Mouse (Mus musculus) heart, adult 18-20 months (tissue): ENCODE measurements around the gene Glp2r. TPM values are rescaled to one million over a fixed set of nuclear protein-coding genes. Genes with fewer than 3 reads are reported as not detected.
A peak's percentile ranks its signal among the peaks of the same experiment; 100 is the strongest.

Experiments used
- DNase-seq, 2 experiments: peaks; one replicate each; pipeline ENCODE4 v3.0.0; 2021 to 2022; ENCODE audit warnings: mixed read lengths in 1 of 2
- long read RNA-seq, 2 experiments: library from polyadenylated mRNA; stranded (forward); transcript quantifications; one replicate each; pipeline ENCODE4 v2.0.0; 2021
- total RNA-seq, 2 experiments: library from RNA; stranded (reverse); gene quantifications; 2 replicates each; pipeline ENCODE4 v1.2.3; 2021

Gene Glp2r
- not detected for total RNA-seq
- long read RNA-seq, experiment 1, partial matches to known transcripts = 0 of 11 reads
- long read RNA-seq, experiment 1, other reads (novel, unspliced or antisense) = 11 of 11 reads
- long read RNA-seq, experiment 2, partial matches to known transcripts = 0 of 6 reads
- long read RNA-seq, experiment 2, other reads (novel, unspliced or antisense) = 6 of 6 reads

- no peak for DNase-seq
Observed at GRCm38 (mm10) chr11:67771053-67771452, at the start of gene Glp2r. Glp2r (minus strand) TSS chr11:67771153.

- DNase-seq = no peak
Observed at GRCm38 (mm10) chr11:67820221-67820620, 49.3 kb upstream of the Glp2r start.

- DNase-seq = no peak
Observed at GRCm38 (mm10) chr11:67819604-67820003, 48.7 kb upstream of the Glp2r start.

GRCm38 (mm10) chr11:67811535-67811934, 40.6 kb upstream of the Glp2r start:
- DNase-seq = no peak

- DNase-seq = no peak
Observed at GRCm38 (mm10) chr11:67808051-67808450, 37.1 kb upstream of the Glp2r start.

GRCm38 (mm10) chr11:67806832-67807597, 36.1 kb upstream of the Glp2r start:
- DNase-seq = no peak

- DNase-seq = no peak
Observed at GRCm38 (mm10) chr11:67805538-67805937, 34.6 kb upstream of the Glp2r start.

- no peak for DNase-seq
Observed at GRCm38 (mm10) chr11:67801169-67801568, 30.2 kb upstream of the Glp2r start.

- DNase-seq = no peak
Observed at GRCm38 (mm10) chr11:67800130-67800723, 29.3 kb upstream of the Glp2r start.

- DNase-seq = peak; percentile 65 to 78
Observed at GRCm38 (mm10) chr11:67797931-67798330, 27.0 kb upstream of the Glp2r start, which contains the start of gene Dhrs7c. Dhrs7c (plus strand) TSS chr11:67798187.

GRCm38 (mm10) chr11:67790182-67790581, 19.2 kb upstream of the Glp2r start:
- DNase-seq = peak; percentile 18 to 57

- no peak for DNase-seq
Observed at GRCm38 (mm10) chr11:67774379-67774778, 3.4 kb upstream of the Glp2r start, which contains the start of gene Gsg1l2. Gsg1l2 (plus strand) TSS chr11:67774608.

- peak; percentile 7 to 25 for DNase-seq
Observed at GRCm38 (mm10) chr11:67772577-67772976, 1.6 kb upstream of the Glp2r start.

GRCm38 (mm10) chr11:67771691-67772090, 738 bp upstream of the Glp2r start:
- no peak for DNase-seq

GRCm38 (mm10) chr11:67757373-67758167, 13.4 kb downstream of the Glp2r start:
- peak; percentile 14 to 43 for DNase-seq

- no peak for DNase-seq
Observed at GRCm38 (mm10) chr11:67756287-67756686, 14.7 kb downstream of the Glp2r start.

GRCm38 (mm10) chr11:67741569-67741968, 29.4 kb downstream of the Glp2r start:
- DNase-seq = no peak

GRCm38 (mm10) chr11:67738846-67739490, 32.0 kb downstream of the Glp2r start:
- no peak for DNase-seq

GRCm38 (mm10) chr11:67738345-67738744, 32.6 kb downstream of the Glp2r start:
- no peak for DNase-seq

- no peak for DNase-seq
Observed at GRCm38 (mm10) chr11:67734597-67734996, 36.4 kb downstream of the Glp2r start.

- no peak for DNase-seq
Observed at GRCm38 (mm10) chr11:67733726-67734125, 37.2 kb downstream of the Glp2r start.

- DNase-seq = no peak
Observed at GRCm38 (mm10) chr11:67731056-67731455, 39.9 kb downstream of the Glp2r start.
